Mouse (Mus musculus) CH12.LX (cell line): ENCODE measurements around the gene Cldn10.

Experiments used
- CTCF ChIP-seq, 2 experiments: IDR thresholded peaks in 1 of 2; conservative IDR thresholded peaks in 1 of 2; 2 replicates each; pipeline ENCODE4 v1.5.1; 2011 to 2012; ENCODE audit warnings: low read depth in 2 of 2, low read length in 2 of 2, improper control_type of control experiment in 1 of 2, inconsistent platforms in 1 of 2, mild to moderate bottlenecking in 1 of 2, moderate library complexity in 1 of 2
- EP300 ChIP-seq: IDR thresholded peaks from 2 replicates; pipeline ENCODE4 v1.6.1; 2011; ENCODE audit warnings: low read length, improper control_type of control experiment
- HCFC1 ChIP-seq: IDR thresholded peaks from 2 replicates; pipeline ENCODE4 v1.6.1; 2012; ENCODE audit warnings: low read depth, mild to moderate bottlenecking, inconsistent platforms, low read length, improper control_type of control experiment
- MEF2A ChIP-seq: IDR thresholded peaks from 2 replicates; pipeline ENCODE4 v1.6.1; 2014; ENCODE audit warnings: low read depth, mild to moderate bottlenecking, inconsistent platforms, low read length, improper control_type of control experiment, borderline replicate concordance
- POLR2A ChIP-seq: IDR thresholded peaks from 2 replicates; pipeline ENCODE4 v1.6.1; 2011; ENCODE audit warnings: low read depth, mild to moderate bottlenecking, improper control_type of control experiment, low read length
- TBP ChIP-seq: conservative IDR thresholded peaks from 2 replicates; pipeline ENCODE4 v1.6.1; 2011; ENCODE audit warnings: low read depth, low read length, improper control_type of control experiment
- ZKSCAN1 ChIP-seq: IDR thresholded peaks from 2 replicates; pipeline ENCODE4 v1.6.1; 2012; ENCODE audit warnings: low read depth, inconsistent platforms, low read length, improper control_type of control experiment, borderline replicate concordance

DNA sequence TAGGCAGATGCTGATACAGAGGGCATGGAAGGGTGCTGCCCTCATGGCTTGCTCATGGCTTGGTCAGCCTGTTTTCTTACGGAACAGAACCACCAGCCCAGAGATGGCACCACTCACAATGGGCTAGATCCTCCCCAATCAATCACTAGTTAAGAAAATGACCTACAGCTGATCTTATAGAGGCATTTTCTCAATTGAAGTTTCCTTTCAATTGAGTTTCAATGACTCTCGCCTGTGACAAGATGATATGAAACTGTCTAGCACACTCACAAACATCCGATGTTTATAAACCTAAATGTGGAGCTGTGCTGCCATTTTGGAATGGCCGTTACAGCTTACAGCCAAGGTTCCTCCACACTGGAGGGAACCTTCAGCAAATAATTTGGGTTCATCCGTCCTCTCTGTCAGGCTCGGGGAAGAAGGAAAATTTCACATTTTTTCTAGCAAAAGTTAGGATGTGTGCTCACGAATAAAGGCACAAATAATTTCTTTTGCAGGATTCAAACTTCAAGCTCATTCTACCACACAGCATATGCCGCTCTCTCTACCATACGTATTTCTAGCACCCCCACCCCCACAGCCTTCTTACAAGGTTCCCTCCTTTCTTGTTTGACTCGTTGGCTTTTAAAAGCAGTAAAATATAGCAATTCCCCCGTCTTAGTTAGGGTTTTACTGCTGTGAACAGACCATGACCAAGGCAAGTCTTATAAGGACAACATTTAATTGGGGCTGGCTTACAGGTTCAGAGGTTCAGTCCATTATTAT lies 41.8 kb downstream of the Cldn10 start:
- TF ChIP-seq CTCF (conservative IDR thresholded peaks at IDR 0.05 in 1 of 2, IDR thresholded peaks at IDR 0.05 in 1 of 2; ENCODE audit: low read depth in 2 of 2, low read length in 2 of 2) (no peak), MEF2A (no peak), TBP (no peak), EP300 (no peak), HCFC1 (no peak), ZKSCAN1 (no peak), POLR2A (no peak)
